Mouse (Mus musculus): ENCODE results near the gene Cdc14a. TPM values are rescaled to one million over a fixed set of nuclear protein-coding genes. Genes with fewer than 3 reads are reported as not detected.

Gene Cdc14a
- polyA plus RNA-seq, 1 experiment from 2014 or later = 17.6 TPM

DNA sequence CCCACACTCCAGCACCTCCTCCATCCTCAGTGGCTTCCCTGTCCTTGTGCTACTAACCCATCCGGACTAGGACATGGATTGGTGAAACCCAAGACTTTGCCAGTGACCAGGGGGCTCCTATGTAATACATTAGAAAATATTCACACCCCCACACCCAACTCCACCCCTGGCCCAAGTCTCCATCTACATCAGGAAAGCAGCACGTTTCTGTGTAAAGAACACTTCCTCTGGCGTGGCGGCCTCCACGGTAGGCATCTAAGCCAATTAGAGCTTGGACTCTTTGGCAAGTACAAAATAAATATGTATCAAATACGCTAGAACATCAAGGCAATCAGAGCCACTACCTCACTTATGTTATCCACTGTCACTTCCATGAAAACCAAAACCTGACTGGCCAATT is 90.1 kb downstream of the Cdc14a start:
- peaks cover 26% of the 10 kb centered on the region for H3K36me3 ChIP-seq (replicated peaks)
- H3K4me1 ChIP-seq = no peaks in the 10 kb centered on the region; the same call in 1 of the 2 replicates
- no peak overlapping the region for H3K27ac ChIP-seq (replicated peaks)
- no peaks in the 10 kb centered on the region for H3K9me3 ChIP-seq
- no peak overlapping the region for H3K4me3 ChIP-seq
- DNase-seq (ENCODE audit: low spot score) = no peak
- H3K27me3 ChIP-seq (replicated peaks; ENCODE audit: low read depth, poor library complexity, severe bottlenecking) = no peaks in the 10 kb centered on the region
- WGBS = 88% methylated on average over 6 of the region's 6 CpGs

DNA sequence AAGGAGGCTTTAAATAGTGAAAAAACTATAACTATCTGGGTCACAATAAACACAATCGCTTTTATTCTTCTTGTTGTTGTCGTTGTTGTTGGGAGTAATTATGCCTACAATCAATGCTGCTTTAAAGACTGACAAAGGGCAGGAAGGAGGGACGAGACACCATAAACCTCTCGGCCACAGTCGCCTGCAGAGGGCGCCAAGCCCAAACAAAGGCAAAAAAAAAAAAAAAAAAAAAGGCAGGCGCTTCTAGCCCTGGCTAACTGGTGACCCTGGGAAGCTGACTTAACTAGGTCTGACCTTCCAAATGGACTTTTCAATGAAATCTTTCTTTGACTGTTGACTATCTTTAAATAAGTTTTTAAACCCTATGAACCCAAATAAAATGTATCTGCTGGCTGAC is 90.6 kb downstream of the Cdc14a start:
- Histone ChIP-seq H3K4me1 (no peaks in the 10 kb centered on the region), H3K27ac (replicated peaks) (no peak overlapping the region), H3K36me3 (replicated peaks) (peaks cover 28% of the 10 kb centered on the region), H3K9me3 (no peaks in the 10 kb centered on the region), H3K27me3 (replicated peaks; ENCODE audit: low read depth, poor library complexity, severe bottlenecking) (no peaks in the 10 kb centered on the region), H3K4me3 (no peak overlapping the region)
- WGBS = 14% methylated on average over 7 of the region's 7 CpGs
- peak; percentile 34 for DNase-seq (ENCODE audit: low spot score)

DNA sequence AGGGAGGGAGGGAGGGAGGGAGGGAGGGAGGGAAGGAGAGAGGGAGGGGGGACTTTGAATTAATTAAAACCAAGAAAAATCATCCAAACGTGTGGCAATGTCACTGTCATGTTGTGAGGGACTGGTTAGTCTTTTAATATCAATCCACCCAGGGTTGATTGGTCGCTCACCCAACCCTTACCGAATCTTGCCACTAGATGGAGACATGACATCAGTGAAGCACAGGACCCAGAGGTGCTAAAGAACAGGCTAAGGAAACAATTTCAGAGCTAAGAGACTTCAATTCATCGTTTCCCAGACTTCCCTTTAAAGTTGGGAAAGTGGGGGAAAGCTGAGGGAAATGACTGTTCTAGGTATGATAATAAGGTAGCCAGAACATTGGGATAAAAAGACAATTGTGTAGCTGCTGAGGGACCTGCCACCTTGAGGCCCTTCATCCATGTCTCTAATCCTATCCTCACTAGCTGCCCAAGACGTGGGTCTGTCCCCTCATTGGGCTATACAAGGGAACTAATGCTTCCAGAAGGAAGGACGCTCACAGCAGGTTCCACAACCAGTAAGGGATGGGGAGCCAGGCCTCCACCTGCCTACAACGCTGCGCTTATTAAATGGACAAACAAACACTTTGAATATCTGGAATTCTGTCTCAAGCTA is 91.9 kb downstream of the Cdc14a start:
- Histone ChIP-seq H3K27ac (replicated peaks) (no peak overlapping the region), H3K4me1 (peaks cover 8% of the 10 kb centered on the region), H3K4me3 (no peak overlapping the region), H3K36me3 (replicated peaks) (peaks cover 29% of the 10 kb centered on the region), H3K27me3 (replicated peaks; ENCODE audit: low read depth, poor library complexity, severe bottlenecking) (no peaks in the 10 kb centered on the region), H3K9me3 (no peaks in the 10 kb centered on the region)
- 47% methylated on average over 8 of the region's 8 CpGs for WGBS
- peak; percentile 59 for DNase-seq (ENCODE audit: low spot score)

DNA sequence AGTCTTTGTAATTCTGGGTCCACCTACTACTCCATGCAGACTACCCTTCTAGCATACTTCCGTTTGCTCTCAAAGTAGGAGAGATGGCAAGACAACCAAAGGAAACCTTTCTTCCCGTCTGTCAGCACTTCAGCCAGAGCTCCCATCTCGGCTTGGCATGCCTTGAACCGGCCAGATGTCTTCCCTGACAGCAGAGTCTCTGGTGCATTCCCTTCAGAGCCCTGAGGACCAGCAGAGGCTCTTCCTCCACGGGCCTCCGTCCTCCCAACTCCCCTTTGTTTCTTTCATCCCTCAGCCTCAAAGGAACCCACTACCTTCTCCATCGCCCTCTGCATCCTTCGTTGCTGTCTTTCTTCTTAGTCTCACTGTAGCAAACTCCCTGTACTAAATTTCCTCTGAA is 93.9 kb downstream of the Cdc14a start:
- WGBS = 82% methylated on average over 8 of the region's 8 CpGs
- no peak for DNase-seq (ENCODE audit: low spot score)
- H3K27me3 ChIP-seq (replicated peaks; ENCODE audit: low read depth, poor library complexity, severe bottlenecking) = no peaks in the 10 kb centered on the region

DNA sequence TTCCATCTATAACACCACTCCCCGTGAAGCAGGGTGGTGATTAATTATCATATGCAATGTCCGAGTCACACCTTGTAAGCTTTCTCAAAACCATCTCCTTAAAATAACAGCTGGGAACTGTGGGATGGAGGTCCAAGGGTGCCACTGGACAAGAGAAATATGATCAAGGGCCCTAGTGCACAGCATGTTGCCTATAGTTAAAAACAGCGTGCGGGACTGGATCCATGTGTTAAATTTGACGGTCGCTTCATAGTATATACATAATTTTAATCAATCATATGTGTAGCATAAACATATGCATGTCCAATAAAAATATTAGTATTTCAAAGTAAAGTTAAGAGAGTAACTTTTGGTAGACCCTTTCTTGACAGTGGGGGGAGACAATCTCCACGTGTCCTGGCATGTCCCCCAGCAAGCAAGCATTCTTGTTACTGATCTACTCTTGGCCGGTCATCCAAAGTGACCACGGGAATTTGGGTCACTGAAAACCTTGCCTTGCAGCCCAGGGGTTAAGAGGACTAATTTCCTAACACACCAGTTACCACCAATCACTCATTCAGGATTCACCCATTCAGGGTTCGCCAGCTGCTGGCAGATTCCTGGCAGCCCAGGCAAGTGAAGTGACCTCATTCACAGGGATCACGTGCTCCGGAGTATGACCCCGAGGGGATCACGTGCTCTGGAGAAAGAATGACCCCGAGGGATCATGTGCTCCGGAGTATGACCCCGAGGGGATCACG is 94.6 kb downstream of the Cdc14a start:
- Histone ChIP-seq H3K9me3 (no peaks in the 10 kb centered on the region), H3K4me1 (peaks cover 12% of the 10 kb centered on the region), H3K27ac (replicated peaks) (no peak overlapping the region), H3K36me3 (replicated peaks) (peaks cover 26% of the 10 kb centered on the region), H3K4me3 (no peak overlapping the region), H3K27me3 (replicated peaks; ENCODE audit: low read depth, poor library complexity, severe bottlenecking) (no peaks in the 10 kb centered on the region)
- no peak for DNase-seq (ENCODE audit: low spot score)
- 86% methylated on average over 18 of the region's 18 CpGs for WGBS

More for the DNA sequence above, 93.9 kb downstream of the Cdc14a start:
- Histone ChIP-seq H3K9me3 (no peaks in the 10 kb centered on the region), H3K4me3 (no peak overlapping the region), H3K27ac (replicated peaks) (no peak overlapping the region), H3K36me3 (replicated peaks) (peaks cover 26% of the 10 kb centered on the region), H3K4me1 (peaks cover 12% of the 10 kb centered on the region)

DNA sequence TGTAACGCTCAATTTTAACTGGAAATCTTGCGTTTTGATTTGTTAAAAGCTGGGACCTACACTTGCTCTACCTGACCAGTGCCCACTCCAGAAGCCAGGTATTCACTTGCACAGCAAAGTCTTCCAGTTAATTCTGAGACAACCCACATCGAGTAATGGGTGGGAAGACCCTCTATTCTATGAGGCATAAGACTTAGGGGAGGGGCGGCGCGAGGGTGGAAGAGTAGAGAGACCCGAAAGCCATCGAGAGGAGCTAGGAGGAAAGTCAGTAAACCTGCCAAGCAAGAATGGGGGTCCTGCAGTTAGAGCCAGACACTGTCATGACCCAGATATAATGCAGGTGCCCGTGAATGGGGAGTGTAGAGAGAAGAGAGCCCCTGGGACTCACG is 96.2 kb downstream of the Cdc14a start:
- WGBS = 57% methylated on average over 10 of the region's 10 CpGs
- Histone ChIP-seq H3K4me1 (peaks cover 12% of the 10 kb centered on the region), H3K27me3 (replicated peaks; ENCODE audit: low read depth, poor library complexity, severe bottlenecking) (no peaks in the 10 kb centered on the region), H3K4me3 (no peak overlapping the region), H3K36me3 (replicated peaks) (peaks cover 26% of the 10 kb centered on the region), H3K27ac (replicated peaks) (no peak overlapping the region), H3K9me3 (no peaks in the 10 kb centered on the region)
- DNase-seq (ENCODE audit: low spot score) = no peak

DNA sequence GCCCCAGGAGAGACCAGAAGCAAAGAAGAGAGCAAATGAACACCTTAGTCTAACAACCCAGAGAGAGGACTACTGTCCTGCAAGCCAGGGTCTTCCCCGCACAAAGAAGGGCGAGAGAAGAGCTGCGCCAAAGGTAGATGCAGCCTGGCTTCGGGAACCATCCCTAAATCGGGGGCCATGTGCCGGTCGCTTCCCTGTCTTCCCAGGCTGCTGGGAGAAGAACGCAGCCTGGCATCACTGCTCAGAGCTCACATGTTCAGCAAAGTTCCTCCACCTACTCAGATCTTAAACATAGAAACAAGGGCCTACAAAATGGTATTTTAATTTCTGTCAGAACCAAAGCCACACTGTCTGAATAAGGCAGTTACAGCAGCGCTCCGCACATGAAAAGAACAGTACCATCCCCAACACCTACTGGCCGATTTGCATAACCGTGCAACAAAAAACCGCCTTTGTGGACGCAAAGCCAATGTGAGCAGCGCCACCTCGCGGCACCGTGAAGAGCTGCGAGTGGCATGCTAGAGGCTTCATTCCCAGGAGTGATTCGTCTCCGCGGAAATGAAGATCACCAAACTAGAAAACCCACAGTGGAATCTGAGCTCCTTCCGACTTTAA is 96.7 kb downstream of the Cdc14a start:
- WGBS = 9% methylated on average over 23 of the region's 23 CpGs

DNA sequence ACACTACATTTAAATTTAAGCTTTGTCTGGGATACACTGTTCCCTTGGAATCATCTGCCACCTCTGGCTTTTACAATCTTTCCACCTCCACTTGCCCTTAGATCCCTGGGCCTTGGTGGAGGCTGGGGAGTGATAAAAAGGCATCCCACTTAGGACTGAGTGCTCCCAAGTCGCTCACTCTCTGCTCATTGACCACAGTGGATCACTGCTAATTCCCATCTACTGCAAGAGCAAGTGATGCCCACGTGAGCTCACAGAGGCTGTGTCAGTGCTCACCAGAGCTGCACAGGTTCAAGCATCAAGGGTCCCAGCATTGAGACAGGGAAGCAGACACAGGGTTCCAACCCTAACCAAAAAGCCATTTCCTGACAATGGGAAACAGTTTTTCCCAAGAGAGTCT is 98.3 kb downstream of the Cdc14a start:
- Histone ChIP-seq H3K27me3 (replicated peaks; ENCODE audit: low read depth, poor library complexity, severe bottlenecking) (no peaks in the 10 kb centered on the region), H3K27ac (replicated peaks) (no peak overlapping the region), H3K4me1 (peaks cover 12% of the 10 kb centered on the region), H3K9me3 (no peaks in the 10 kb centered on the region), H3K4me3 (no peak overlapping the region), H3K36me3 (replicated peaks) (peaks cover 40% of the 10 kb centered on the region)
- WGBS = 85% methylated on average over 2 of the region's 2 CpGs
- no peak for DNase-seq (ENCODE audit: low spot score)

More for the DNA sequence above, 96.7 kb downstream of the Cdc14a start:
- peaks cover 31% of the 10 kb centered on the region for H3K36me3 ChIP-seq (replicated peaks)
- peaks cover 12% of the 10 kb centered on the region for H3K4me1 ChIP-seq
- peak; percentile 82 for DNase-seq (ENCODE audit: low spot score)
- peak overlapping the region; percentile 16; the same call in 1 of the 2 replicates for H3K27ac ChIP-seq (replicated peaks)
- H3K9me3 ChIP-seq = no peaks in the 10 kb centered on the region
- H3K4me3 ChIP-seq = peak overlapping the region; percentile 32
- H3K27me3 ChIP-seq (replicated peaks; ENCODE audit: low read depth, poor library complexity, severe bottlenecking) = no peaks in the 10 kb centered on the region

DNA sequence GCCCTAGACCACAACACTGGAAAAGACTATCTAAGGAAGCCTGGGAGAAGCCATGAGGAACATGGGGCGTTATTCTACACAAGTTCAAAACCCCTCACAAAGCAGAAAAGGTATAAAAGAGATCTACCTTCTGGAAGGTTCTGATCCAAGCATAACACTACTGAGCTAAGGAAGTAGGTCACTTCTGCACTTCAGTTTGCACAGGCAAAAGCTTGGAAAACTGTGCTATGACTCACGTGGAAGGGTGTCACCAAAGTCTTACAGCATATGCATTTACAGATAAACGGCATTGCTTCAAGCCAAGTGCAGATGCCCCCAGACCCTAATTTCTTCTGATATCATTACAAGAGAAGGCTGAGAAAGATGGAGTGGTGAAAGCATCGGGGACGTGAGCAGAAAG is 104.1 kb downstream of the Cdc14a start:
- Histone ChIP-seq H3K4me3 (no peak overlapping the region), H3K27me3 (replicated peaks; ENCODE audit: low read depth, poor library complexity, severe bottlenecking) (no peaks in the 10 kb centered on the region), H3K36me3 (replicated peaks) (peaks cover 55% of the 10 kb centered on the region), H3K4me1 (no peaks in the 10 kb centered on the region), H3K9me3 (no peaks in the 10 kb centered on the region), H3K27ac (replicated peaks) (no peak overlapping the region)
- no peak for DNase-seq (ENCODE audit: low spot score)
- 94% methylated on average over 5 of the region's 5 CpGs for WGBS

DNA sequence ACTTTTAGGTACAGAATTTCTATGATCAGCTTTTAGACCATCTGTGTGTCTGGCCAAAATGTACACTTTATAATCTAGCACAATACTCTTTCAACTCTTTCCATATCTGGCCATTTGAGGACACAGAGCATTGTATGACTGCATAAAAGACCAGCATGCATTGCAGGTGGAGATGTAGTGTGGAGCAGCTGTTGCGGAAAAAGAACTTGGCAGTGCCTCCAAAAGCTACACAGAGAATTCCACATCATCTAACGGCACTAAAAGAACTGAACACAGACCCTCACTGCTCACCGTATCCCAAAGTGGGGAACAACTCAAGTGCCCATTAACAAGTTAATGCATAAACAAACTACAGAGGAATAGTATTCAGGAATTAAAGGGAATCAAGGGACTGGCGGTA is 112.0 kb downstream of the Cdc14a start:
- Histone ChIP-seq H3K9me3 (no peaks in the 10 kb centered on the region), H3K4me1 (no peaks in the 10 kb centered on the region), H3K4me3 (no peak overlapping the region), H3K36me3 (replicated peaks) (peaks cover 64% of the 10 kb centered on the region), H3K27ac (replicated peaks) (no peak overlapping the region), H3K27me3 (replicated peaks; ENCODE audit: low read depth, poor library complexity, severe bottlenecking) (no peaks in the 10 kb centered on the region)
- no peak for DNase-seq (ENCODE audit: low spot score)
- 93% methylated on average over 4 of the region's 4 CpGs for WGBS

DNA sequence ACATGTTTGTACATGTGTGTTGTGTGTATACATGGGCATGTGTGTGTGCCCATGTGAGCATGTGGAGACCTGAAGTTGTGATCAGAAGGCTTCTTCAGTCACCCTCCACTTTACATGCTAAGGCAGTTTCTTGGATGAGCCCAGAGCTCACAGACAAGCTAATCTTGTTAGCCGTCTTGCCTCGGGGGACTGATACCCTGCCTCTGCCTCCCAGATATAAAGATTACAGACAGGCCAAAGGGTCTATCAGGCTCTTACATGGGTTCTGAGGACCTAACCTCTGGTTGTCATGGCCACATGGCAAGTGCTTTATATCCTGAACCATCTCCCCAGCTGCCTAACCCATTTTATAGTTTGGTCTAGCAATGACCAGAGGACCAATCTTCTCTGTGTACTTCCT is 112.7 kb downstream of the Cdc14a start:
- Histone ChIP-seq H3K4me3 (no peak overlapping the region), H3K9me3 (no peaks in the 10 kb centered on the region), H3K27me3 (replicated peaks; ENCODE audit: low read depth, poor library complexity, severe bottlenecking) (no peaks in the 10 kb centered on the region), H3K4me1 (no peaks in the 10 kb centered on the region), H3K27ac (replicated peaks) (no peak overlapping the region), H3K36me3 (replicated peaks) (peaks cover 71% of the 10 kb centered on the region)
- WGBS = 90% methylated on average over 2 of the region's 2 CpGs
- DNase-seq (ENCODE audit: low spot score) = no peak

DNA sequence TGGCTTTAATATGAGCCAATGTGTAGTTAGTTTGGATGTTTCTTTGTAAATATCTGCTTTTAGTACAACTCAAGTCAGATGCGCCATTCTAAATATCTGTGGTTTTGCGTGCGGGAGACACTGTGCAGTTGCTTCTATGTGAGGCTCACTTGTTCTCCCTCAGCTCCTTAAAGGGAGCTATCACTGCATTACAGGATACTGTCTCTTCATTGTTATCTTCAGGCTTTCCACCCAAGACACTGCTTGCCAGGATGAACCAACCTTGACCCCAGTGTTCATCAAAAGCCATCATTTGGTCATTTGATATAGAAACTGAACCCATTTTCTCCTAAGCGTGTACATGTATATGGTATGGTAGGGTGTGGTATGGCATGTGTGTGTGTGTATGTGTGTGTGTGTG is 113.2 kb downstream of the Cdc14a start:
- Histone ChIP-seq H3K4me1 (no peaks in the 10 kb centered on the region), H3K27ac (replicated peaks) (no peak overlapping the region), H3K36me3 (replicated peaks) (peaks cover 71% of the 10 kb centered on the region), H3K27me3 (replicated peaks; ENCODE audit: low read depth, poor library complexity, severe bottlenecking) (no peaks in the 10 kb centered on the region), H3K4me3 (no peak overlapping the region), H3K9me3 (no peaks in the 10 kb centered on the region)
- DNase-seq (ENCODE audit: low spot score) = no peak
- WGBS = 93% methylated on average over 4 of the region's 4 CpGs

DNA sequence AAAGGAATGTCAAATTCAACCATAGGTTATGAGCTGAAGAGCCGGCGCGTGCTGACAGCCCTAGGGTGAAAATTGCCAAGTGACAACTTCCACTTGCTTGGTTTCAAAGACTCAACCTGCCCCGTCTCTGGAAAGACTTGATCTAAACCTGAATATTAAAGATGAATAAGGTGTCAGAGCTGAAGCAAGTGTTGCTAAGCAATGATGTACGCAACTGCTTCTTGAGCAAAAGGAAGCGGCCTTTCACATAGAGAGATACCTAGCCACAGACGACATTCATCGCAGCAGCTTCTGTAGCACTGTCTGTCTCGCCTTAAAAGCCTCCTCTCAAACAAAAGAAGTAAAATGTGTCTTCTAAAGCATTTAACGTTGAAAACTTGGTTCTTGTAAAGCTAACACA is 113.8 kb downstream of the Cdc14a start:
- DNase-seq (ENCODE audit: low spot score) = no peak
- H3K27ac ChIP-seq (replicated peaks) = no peak overlapping the region
- H3K27me3 ChIP-seq (replicated peaks; ENCODE audit: low read depth, poor library complexity, severe bottlenecking) = no peaks in the 10 kb centered on the region
- peaks cover 71% of the 10 kb centered on the region for H3K36me3 ChIP-seq (replicated peaks)
- no peak overlapping the region for H3K4me3 ChIP-seq
- H3K9me3 ChIP-seq = no peaks in the 10 kb centered on the region
- H3K4me1 ChIP-seq = no peaks in the 10 kb centered on the region
- 94% methylated on average over 10 of the region's 10 CpGs for WGBS

All from embryonic facial prominence, embryonic 10.5 days (tissue).